Mouse (Mus musculus) liver, embryonic 15.5 days (tissue): Measurements from ENCODE around the gene Arsa. TPM values are rescaled to one million over a fixed set of nuclear protein-coding genes. Genes with fewer than 3 reads are reported as not detected.

Source experiments
- ATAC-seq: fragments of 200-750 bp; cut with Nextera tagmentation; 2 replicates; pipeline ENCODE4 v1.8.0; 2017; ENCODE audit warnings: moderate number of reproducible peaks, mild to moderate bottlenecking, moderate library complexity; ENCODE audit not compliant: insufficient read depth
- H3K27ac ChIP-seq: fragments of 300-500 bp; sonication (generic); replicated peaks from 2 replicates; pipeline ENCODE4 v1.5.1; 2015; ENCODE audit warnings: mild to moderate bottlenecking, inconsistent platforms
- H3K27me3 ChIP-seq: fragments of 300-500 bp; sonication (generic); 2 replicates; pipeline ENCODE4 v1.6.1; 2015; ENCODE audit warnings: mild to moderate bottlenecking, inconsistent platforms
- H3K36me3 ChIP-seq: fragments of 300-500 bp; sonication (generic); replicated peaks from 2 replicates; pipeline ENCODE4 v1.6.1; 2015; ENCODE audit warnings: moderate library complexity, mild to moderate bottlenecking, inconsistent platforms
- H3K4me1 ChIP-seq: fragments of 300-500 bp; sonication (generic); replicated peaks from 2 replicates; pipeline ENCODE4 v1.6.1; 2015; ENCODE audit warnings: inconsistent platforms
- H3K4me2 ChIP-seq: fragments of 300-500 bp; sonication (generic); 2 replicates; pipeline ENCODE4 v1.6.1; 2015; ENCODE audit warnings: moderate library complexity, mild to moderate bottlenecking, inconsistent platforms
- H3K4me3 ChIP-seq: fragments of 300-500 bp; sonication (generic); replicated peaks from 2 replicates; pipeline ENCODE4 v1.5.1; 2015; ENCODE audit warnings: mild to moderate bottlenecking, inconsistent platforms
- H3K9ac ChIP-seq: fragments of 300-500 bp; sonication (generic); 2 replicates; pipeline ENCODE4 v1.6.1; 2015; ENCODE audit warnings: moderate library complexity, mild to moderate bottlenecking, inconsistent platforms
- H3K9me3 ChIP-seq: fragments of 300-500 bp; sonication (generic); replicated peaks from 2 replicates; pipeline ENCODE4 v1.6.1; 2016; ENCODE audit warnings: inconsistent platforms
- WGBS: fragments of 180-500 bp; shearing (Covaris S2); methylation state at CpG from one replicate; pipeline ENCODE4 v1.1.7; 2015; ENCODE audit warnings: mixed read lengths; ENCODE audit not compliant: insufficient replicate concordance; 5-methylcytosine and 5-hydroxymethylcytosine counted together
- polyA plus RNA-seq: library from polyadenylated mRNA; unstranded; fragments of >200 nt; fragmentation: Nextera tagmentation; extraction: Ambion mirVana; gene quantifications from 2 replicates; pipeline ENCODE4 v1.2.1, GENCODE M21; 2015

The Arsa gene
- 5.0 and 5.4 TPM in 2 replicates for polyA plus RNA-seq

GRCm38 (mm10) chr15:89477091-89477491, at the start of gene Arsa:
Gene Arsa (minus strand): TSS chr15:89477425.
- Histone ChIP-seq H3K9me3 (no peaks in the 10 kb centered on the region), H3K36me3 (no peaks in the 10 kb centered on the region), H3K4me1 (peaks cover 26% of the 10 kb centered on the region), H3K4me2 (peak within 1 kb of the TSS; percentile 89), H3K9ac (peak within 1 kb of the TSS; percentile 54; the same call in 1 of the 2 replicates), H3K27me3 (no peaks in the 10 kb centered on the region), H3K27ac (peak within 1 kb of the TSS; percentile 68), H3K4me3 (peak within 1 kb of the TSS; percentile 64)
- 24% methylated on average over 9 of the region's 9 CpGs for WGBS
- no peak for ATAC-seq

DNA sequence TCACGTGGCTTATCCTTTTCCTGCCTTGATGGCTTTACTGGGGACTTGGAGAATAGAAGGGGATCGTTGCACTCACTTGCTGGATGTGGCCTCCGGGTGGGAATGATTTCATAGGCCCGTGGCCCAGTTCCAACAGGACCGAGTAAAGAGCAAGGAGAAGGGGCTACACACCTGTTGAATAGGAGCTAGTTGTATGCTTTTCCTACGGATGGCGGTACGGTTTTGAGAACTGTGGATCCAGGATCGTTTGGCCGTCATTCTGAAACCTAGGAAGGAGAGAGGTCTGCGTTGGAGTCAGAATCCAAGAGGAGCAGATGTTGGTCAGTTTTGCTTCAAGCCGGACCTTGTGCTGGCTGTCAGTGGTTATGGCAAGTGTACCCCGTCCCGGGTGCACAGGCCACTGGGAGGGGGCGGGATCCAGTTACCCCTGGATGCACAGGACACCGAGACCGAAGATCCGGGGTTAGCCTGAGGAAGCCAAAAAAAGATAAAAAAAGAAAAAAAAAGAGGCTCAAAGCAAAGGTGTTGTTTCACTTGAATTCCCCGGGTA, 49.6 kb upstream of the Arsa start:
- H3K4me1 ChIP-seq, result no peaks in the 10 kb centered on the region
- no peak overlapping the region for H3K4me3 ChIP-seq
- no peak for ATAC-seq
- no peaks in the 10 kb centered on the region for H3K9me3 ChIP-seq
- peaks cover 28% of the 10 kb centered on the region for H3K27me3 ChIP-seq
- 79% methylated on average over 19 of the region's 19 CpGs for WGBS
- no peaks in the 10 kb centered on the region for H3K36me3 ChIP-seq
- H3K27ac ChIP-seq, result no peak overlapping the region
- H3K9ac ChIP-seq, result no peak overlapping the region
- no peak overlapping the region for H3K4me2 ChIP-seq

DNA sequence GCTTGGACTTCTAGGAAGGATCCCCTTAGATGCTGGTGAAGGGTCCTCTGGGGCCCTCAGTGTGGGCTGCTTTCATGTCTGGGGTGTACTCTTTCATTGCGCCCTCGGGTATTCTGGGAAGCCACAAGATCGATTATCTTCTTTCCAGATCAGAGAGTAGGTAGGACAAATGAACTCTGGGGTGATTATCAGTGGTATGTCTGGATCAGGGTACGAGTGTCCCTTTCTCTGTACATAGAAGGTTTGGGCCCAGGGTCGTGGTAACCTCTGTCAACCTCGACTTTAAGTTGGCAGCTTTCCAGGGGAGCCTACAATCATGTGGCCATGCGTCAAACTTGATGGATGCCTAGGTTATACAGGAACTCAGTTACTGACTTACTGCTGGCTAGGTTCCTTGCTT, 48.7 kb upstream of the Arsa start:
- no peak overlapping the region for H3K4me3 ChIP-seq
- no peaks in the 10 kb centered on the region for H3K9me3 ChIP-seq
- no peaks in the 10 kb centered on the region for H3K36me3 ChIP-seq
- ATAC-seq, result no peak
- 47% methylated on average over 7 of the region's 7 CpGs for WGBS
- H3K4me2 ChIP-seq, result no peak overlapping the region
- no peaks in the 10 kb centered on the region for H3K4me1 ChIP-seq
- H3K9ac ChIP-seq, result no peak overlapping the region
- no peak overlapping the region for H3K27ac ChIP-seq
- H3K27me3 ChIP-seq, result peaks cover 28% of the 10 kb centered on the region

GRCm38 (mm10) chr15:89525464-89525863, 48.2 kb upstream of the Arsa start:
- Histone ChIP-seq H3K9ac (no peak overlapping the region), H3K9me3 (no peaks in the 10 kb centered on the region), H3K4me2 (no peak overlapping the region), H3K27ac (no peak overlapping the region), H3K4me3 (no peak overlapping the region), H3K36me3 (no peaks in the 10 kb centered on the region), H3K27me3 (peaks cover 28% of the 10 kb centered on the region), H3K4me1 (no peaks in the 10 kb centered on the region)
- no peak for ATAC-seq
- WGBS, result 75% methylated on average over 8 of the region's 8 CpGs

GRCm38 (mm10) chr15:89524611-89525415, 47.6 kb upstream of the Arsa start:
- Histone ChIP-seq H3K27me3 (peaks cover 28% of the 10 kb centered on the region), H3K9ac (no peak overlapping the region), H3K4me1 (no peaks in the 10 kb centered on the region), H3K4me3 (no peak overlapping the region), H3K4me2 (no peak overlapping the region), H3K27ac (no peak overlapping the region), H3K36me3 (no peaks in the 10 kb centered on the region), H3K9me3 (no peaks in the 10 kb centered on the region)
- ATAC-seq, result no peak
- 71% methylated on average over 8 of the region's 8 CpGs for WGBS

DNA sequence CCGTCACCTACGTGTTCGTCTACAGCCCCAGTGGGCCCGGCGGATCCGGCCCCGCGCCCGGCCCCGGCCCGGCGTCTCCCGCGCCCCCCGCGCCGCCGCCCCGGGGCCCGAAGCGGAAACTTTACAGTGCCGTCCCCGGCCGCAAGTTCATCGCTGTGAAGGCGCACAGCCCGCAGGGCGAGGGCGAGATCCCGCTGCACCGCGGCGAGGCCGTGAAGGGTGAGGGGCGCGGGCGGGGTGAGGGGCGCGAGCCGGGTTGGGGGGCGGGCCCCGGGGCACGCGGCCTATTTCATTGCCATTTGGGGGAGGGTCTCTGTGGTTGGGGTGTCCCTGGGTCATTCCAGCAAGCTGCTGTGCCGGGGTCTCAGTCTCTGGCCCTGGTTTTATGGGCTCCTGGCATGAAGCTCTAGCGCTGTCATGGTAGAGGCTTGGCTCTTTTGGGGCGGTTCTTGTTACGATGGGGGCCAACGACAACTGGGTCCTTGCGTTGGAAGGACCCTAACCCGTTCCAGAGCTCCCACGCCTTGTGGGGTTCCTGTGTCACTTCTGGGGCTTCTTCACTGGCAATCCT, 46.9 kb upstream of the Arsa start:
- Histone ChIP-seq H3K27ac (no peak overlapping the region), H3K27me3 (peaks cover 28% of the 10 kb centered on the region), H3K9me3 (no peaks in the 10 kb centered on the region), H3K4me1 (no peaks in the 10 kb centered on the region), H3K4me2 (peak overlapping the region; percentile 60), H3K4me3 (peak overlapping the region; percentile 42), H3K9ac (no peak overlapping the region), H3K36me3 (no peaks in the 10 kb centered on the region)
- no peak for ATAC-seq
- WGBS, result 68% methylated on average over 52 of the region's 52 CpGs

- no peak for ATAC-seq
These were observed 46.1 kb upstream of the Arsa start for GRCm38 (mm10) chr15:89523283-89523832.

DNA sequence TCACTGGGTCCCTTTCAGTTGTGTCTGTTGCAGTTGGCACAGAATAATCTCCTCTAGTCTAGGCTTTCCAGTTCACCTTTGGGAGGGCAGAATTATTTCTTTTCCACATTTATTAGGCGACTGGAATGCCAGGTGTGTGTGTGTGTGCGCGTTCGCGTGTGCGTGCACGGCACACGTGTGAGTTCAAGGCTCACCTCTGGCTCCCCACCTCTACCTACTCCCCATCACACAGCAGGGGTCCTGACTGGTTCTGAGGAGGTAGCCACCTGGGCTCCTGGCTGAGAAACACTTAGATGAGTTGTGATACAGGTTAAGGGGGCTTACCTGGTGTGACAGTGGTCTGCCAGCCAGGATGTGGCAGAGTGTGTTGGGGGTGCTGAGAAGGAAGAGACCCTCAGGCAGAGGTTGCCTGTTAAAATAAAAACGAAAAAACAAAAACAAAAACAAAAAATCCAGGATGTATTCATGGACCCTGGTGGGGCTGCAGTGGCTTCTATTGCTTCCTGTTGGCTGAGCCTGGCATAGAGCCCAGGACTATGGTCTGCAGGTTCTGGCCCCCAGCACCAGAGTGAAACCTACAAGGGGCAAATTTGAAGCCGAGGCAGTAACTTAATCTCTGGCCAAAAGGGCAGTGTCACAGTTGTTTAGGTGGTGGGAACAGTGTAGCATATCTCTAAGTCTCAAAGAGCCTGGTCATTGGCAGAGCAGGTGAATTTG, 45.5 kb upstream of the Arsa start:
- no peak for ATAC-seq

More at GRCm38 (mm10) chr15:89523283-89523832, 46.1 kb upstream of the Arsa start:
- H3K4me2 ChIP-seq, result peak overlapping the region; percentile 54
- no peak overlapping the region for H3K27ac ChIP-seq
- no peaks in the 10 kb centered on the region for H3K36me3 ChIP-seq
- peak overlapping the region; percentile 35 for H3K4me3 ChIP-seq
- H3K9me3 ChIP-seq, result no peaks in the 10 kb centered on the region
- peaks cover 28% of the 10 kb centered on the region for H3K27me3 ChIP-seq
- H3K9ac ChIP-seq, result no peak overlapping the region
- 63% methylated on average over 47 of the region's 47 CpGs for WGBS
- no peaks in the 10 kb centered on the region for H3K4me1 ChIP-seq

DNA sequence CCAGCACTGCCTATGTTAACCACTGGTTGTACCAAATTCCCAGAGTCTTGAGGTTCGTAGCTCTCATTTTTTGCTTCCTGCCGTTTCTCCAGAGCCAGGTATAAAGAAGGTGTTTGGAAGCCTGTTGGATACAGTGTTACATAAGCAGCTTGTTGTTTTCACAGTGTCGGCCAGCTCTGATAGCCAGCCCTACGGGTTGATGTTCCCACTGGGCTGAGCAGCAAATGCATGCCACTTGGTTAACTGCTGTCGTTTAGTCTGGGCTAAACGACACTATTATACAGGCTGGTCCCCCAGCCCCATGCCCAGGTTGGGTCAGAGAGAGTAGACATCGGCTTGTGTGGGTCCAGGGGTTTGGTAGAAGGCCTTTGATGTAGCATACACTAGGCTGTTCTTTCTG, 44.7 kb upstream of the Arsa start:
- H3K9ac ChIP-seq, result no peak overlapping the region
- 78% methylated on average over 7 of the region's 7 CpGs for WGBS
- no peaks in the 10 kb centered on the region for H3K4me1 ChIP-seq
- peaks cover 28% of the 10 kb centered on the region for H3K27me3 ChIP-seq
- no peak overlapping the region for H3K27ac ChIP-seq
- no peaks in the 10 kb centered on the region for H3K36me3 ChIP-seq
- H3K4me3 ChIP-seq, result no peak overlapping the region
- no peak overlapping the region for H3K4me2 ChIP-seq
- no peaks in the 10 kb centered on the region for H3K9me3 ChIP-seq
- no peak for ATAC-seq

More for the DNA sequence above, 45.5 kb upstream of the Arsa start:
- no peak overlapping the region for H3K4me2 ChIP-seq
- no peaks in the 10 kb centered on the region for H3K4me1 ChIP-seq
- 72% methylated on average over 10 of the region's 10 CpGs for WGBS
- H3K4me3 ChIP-seq, result no peak overlapping the region
- no peaks in the 10 kb centered on the region for H3K36me3 ChIP-seq
- peaks cover 28% of the 10 kb centered on the region for H3K27me3 ChIP-seq
- no peak overlapping the region for H3K9ac ChIP-seq
- H3K27ac ChIP-seq, result no peak overlapping the region
- no peaks in the 10 kb centered on the region for H3K9me3 ChIP-seq

DNA sequence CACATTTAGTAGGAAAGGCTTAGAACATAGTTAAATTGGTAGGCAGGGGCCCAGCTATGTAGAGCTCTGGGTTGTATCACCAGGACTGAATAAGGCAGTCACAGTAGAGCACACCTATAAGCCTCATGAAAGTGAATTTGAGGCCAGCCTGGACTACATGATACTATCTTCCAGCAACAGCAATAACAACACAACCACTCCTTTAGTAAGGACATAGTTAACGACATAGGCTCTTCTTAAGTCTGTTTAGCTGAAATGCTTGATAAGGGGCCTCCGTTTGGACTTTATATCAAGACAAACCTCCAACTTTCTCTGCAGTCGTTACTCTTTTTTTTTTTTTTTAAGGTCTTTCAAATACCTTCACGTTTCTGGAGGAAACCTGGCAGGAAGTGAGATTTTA, 35.5 kb upstream of the Arsa start:
- Histone ChIP-seq H3K4me1 (peaks cover 6% of the 10 kb centered on the region), H3K27ac (no peak overlapping the region; the same call in 1 of the 2 replicates), H3K9me3 (no peaks in the 10 kb centered on the region), H3K4me2 (peak overlapping the region; percentile 6; the same call in 1 of the 2 replicates), H3K27me3 (no peaks in the 10 kb centered on the region), H3K9ac (no peak overlapping the region), H3K4me3 (no peak overlapping the region), H3K36me3 (no peaks in the 10 kb centered on the region)
- ATAC-seq, result peak; percentile 73
- WGBS, result 13% methylated on average over 4 of the region's 4 CpGs

DNA sequence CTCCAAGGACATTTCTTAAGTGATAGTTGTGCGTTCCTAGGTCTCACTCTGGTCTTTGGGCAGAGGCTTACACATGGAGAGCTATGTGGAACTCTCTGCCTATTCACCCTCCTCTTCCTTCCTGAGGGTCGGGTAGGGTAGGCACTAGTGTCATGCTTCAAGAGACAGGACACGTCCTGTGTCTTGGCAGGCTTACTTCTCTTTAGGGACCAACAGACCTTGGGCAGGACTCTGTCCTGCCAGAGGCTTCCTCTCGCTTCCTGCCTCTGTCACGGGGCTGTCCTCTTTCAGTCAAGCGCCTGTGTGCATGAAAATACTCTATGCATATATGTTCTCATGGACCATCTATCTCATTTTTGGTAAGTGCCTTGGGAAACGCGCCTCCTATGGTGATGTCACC, 30.5 kb upstream of the Arsa start:
- no peaks in the 10 kb centered on the region for H3K27me3 ChIP-seq
- no peak for ATAC-seq
- H3K4me1 ChIP-seq, result peaks cover 4% of the 10 kb centered on the region
- H3K4me3 ChIP-seq, result no peak overlapping the region
- H3K4me2 ChIP-seq, result no peak overlapping the region
- no peak overlapping the region for H3K27ac ChIP-seq
- H3K9ac ChIP-seq, result no peak overlapping the region
- H3K36me3 ChIP-seq, result no peaks in the 10 kb centered on the region
- 67% methylated on average over 8 of the region's 8 CpGs for WGBS
- no peaks in the 10 kb centered on the region for H3K9me3 ChIP-seq
